Mouse (Mus musculus) heart, adult 2 months (tissue): ENCODE measurements around the gene Ccdc12.

Experiments used
- CTCF ChIP-seq: fragments of 200-600 bp; IDR thresholded peaks from 2 replicates; pipeline ENCODE4 v1.8.1; 2022; ENCODE audit warnings: antibody characterized with exemption, mild to moderate bottlenecking, moderate library complexity
- EP300 ChIP-seq: fragments of 200-500 bp; IDR thresholded peaks from 2 replicates; pipeline ENCODE4 v1.6.1; 2011; ENCODE audit warnings: low read depth, low read length, control low read depth; ENCODE audit not compliant: insufficient read depth
- POLR2A ChIP-seq: fragments of 200-500 bp; IDR thresholded peaks from 2 replicates; pipeline ENCODE4 v1.6.1; 2011; ENCODE audit warnings: mild to moderate bottlenecking, low read depth, low read length, control low read depth; ENCODE audit not compliant: insufficient read depth

DNA sequence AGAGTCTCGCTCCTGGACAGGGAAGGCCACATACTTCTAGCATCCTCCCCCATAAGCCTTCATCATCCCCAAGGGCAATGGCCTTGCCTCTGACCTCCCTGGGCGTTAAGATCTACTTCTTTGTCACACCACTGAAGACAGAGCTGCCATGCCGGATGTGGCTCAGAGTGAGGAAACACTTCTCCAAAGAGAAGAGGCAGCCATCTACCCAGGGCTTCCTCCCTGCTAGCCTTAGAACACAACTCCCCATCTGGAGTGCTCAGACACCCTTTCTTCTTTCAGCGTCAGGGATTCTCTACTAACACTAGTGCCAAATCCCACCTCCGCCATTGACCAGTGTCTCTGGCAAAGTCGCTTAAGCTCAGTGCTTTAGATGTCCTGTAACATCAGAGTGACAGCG, 77.9 kb downstream of the Ccdc12 start:
- TF ChIP-seq CTCF (no peak), EP300 (no peak), POLR2A (no peak)
